Mouse (Mus musculus) ES-CJ7 (cell line): ENCODE measurements at regions not wholly inside any gene's neighbourhood (a gene's known extent, or its start where the extent isn't known, plus 50 kb on each side); places are given as distances from the start of the nearest gene placed in this dataset.

Experiments used
- DNase-seq: peaks from one replicate; pipeline ENCODE4 v3.0.0; 2011; ENCODE audit warnings: low read depth, low spot score

DNA sequence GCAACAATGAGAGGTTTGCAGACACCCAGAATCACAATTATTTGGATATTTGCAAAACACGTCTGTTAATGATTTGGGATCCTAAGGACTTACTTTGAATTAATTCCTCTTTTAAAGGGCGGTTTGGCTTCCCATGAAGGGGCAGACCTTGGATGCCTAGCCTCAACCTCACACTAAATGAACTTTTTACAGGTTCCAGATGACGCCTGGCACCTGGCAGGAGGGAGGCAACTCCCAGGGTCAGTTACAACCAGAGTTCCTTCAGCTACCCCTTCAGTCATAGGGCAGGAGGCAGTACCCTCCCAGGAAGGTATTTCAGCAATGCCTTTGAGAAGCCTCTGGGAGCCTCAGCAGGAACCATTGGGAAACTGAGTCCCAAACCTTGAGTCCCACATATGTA is 57.9 kb upstream of the Stx18 start:
- DNase-seq, result no peak

DNA sequence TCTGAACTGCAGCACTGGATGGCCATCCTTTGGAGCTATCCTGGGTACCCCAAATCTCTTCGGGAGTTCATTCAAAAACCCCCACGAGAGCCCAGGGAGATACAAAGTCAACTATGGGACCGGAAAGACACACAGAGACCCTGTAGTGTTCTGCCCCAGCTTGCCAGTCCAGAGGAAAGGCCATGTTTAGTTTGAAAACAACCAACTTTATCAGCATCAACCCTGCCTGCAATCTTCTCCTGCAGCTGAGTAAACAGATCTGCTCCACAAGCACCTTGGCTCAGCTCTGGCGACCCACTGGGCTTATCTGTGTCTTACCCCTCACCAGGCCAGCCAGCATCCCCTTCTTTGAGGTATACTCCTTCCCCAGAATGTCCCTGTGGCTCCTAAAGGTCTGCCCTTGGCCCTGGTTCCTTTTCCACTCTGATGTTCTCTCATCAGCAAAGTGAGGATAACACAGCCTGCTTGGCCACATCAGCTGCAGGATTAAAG is 61.6 kb upstream of the Stx18 start:
- DNase-seq, result no peak

DNA sequence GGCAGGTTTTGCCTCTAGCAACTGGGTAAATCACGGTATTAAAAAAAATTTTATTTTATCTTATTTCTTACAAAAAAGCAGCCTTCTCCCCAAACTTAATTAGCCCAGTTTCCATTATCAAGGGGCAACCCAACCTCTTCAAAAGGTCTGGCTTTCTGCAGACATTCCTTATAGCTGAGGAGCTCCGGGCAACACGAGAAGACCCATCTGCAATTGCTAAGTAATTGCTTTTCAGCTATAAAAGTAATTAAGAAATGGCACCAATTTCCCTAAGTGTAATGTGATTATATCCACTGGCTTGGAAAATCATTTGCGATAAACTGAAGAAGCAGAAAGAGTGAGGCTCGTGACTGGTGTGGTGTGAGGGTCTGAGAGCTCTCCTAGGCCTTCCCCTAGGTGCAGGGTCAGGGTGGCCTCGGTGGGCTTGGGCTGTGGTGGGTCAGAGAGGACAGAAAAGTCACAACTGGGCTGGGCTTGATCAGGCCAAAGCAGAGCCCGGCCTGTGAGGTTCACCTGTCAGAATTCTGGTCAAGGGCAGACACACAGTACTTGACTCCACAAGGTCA is 65.5 kb upstream of the Stx18 start:
- DNase-seq, result no peak

DNA sequence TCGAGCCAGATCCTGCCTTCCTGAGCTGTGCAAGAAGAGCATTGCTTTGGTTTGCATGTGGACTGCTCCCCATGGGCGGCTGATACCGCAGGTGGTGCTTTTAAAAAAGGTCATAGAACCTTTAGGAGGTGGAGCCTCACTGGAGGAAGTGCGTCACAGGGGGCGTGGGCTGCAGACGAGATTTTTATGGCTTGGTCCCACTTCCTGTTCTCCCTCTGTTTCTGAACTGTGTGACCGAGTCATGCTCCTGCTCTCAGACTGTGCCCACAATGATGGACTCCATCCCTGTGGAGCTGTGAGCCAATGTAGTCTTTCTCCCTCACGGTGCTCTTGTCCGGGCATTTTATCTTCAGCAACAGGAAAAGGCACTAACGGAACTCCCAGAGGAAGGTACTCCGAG is 66.8 kb upstream of the Stx18 start:
- peak; percentile 12 for DNase-seq

DNA sequence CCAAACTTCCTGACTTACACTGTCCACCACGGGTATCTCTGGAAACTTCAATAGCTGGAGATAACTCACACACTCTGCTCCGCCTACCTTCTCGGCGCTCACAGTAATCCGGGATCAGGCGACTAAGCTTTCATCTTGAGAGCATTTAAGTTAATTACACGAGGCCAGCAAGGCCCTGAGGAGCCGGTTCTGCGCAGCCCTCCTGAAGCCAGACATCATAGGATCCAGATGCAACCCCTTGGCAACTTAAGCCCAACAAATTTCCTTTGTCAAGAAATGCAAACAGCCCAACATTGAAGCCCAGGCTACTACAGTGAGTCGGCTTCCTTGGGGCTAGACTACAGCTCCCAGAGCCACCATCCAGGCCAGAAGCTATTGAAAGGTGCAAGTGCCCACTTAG is 69.9 kb upstream of the Stx18 start:
- no peak for DNase-seq

DNA sequence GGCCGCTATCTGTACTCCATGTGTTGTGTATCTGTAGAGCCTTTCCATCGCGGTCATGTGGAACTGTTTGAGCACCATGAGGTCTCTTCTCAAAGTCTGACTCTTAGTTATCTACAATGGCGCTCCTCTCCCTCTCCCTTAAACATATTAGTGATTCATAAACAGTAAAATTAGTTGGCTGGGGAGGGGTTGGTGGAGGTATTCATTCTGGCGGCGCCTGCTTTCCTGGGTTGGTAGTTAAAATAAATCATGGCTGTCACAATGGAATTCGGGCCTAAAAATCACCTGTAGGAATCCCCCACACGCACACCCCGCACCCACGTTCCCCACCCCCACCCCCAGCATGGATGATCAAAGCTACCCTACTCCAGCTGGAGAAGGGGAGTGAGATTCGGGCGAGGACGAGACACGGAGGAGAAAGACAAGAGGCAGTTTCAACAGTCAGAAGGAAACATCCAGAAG is 70.6 kb upstream of the Stx18 start:
- DNase-seq, result no peak

DNA sequence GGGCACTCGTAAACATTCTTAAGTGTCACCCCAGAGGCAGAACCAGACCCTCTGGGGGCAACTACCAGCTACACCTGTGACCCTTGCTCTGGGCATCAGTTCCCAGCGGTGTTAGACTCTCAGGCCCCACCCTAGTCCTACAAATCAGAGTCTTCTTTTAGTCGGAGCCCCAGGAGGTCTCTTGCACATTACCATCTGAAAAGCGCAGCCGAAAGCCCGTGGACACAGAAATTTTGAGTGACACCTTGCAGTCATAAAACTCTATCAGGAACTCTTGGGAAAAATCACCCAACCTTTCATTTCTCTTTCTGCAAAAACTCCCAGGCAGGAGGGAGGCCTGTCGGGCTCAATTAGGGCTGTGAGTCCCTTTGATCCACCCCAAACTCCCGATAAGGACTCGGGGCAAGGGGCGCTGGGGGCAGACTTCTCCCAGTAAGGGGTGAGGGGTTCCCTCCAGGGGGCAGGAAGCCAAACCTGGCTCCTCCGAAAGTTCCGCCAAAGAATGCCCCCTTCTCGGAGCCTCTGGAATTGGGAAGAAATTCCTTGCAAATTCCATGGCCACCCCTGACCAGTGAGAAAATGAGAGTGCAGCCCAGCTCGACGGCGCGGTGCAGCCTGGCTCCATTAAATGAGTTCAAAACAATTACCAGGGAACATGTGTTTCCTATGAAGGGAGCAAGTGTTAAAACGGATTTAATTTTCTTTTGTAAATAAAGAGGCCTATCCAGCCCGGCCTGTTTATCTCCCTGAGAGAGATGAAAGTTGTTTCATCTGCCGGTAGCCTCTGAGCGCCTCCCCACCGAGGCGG is 71.2 kb upstream of the Stx18 start:
- peak; percentile 70 for DNase-seq

DNA sequence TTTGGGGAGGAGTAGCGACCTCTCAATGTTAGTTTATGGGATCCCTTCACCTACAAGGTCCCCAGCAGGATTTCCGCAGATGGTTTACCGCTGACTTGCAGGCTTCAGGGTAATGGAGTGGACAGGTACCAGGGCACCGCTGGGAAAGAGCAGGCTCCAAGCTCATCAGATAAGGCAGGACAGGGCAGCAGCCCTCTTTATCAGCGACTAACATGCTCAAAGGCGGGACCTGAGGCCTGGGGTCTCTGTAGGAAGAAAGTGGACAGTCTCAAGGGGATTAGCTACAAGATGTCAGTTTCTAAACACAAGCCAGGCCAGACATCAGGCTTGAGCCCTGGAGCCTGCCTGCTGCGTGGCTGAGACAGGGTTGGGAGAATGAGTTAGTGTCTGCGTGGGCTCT is 74.9 kb upstream of the Stx18 start:
- no peak for DNase-seq

DNA sequence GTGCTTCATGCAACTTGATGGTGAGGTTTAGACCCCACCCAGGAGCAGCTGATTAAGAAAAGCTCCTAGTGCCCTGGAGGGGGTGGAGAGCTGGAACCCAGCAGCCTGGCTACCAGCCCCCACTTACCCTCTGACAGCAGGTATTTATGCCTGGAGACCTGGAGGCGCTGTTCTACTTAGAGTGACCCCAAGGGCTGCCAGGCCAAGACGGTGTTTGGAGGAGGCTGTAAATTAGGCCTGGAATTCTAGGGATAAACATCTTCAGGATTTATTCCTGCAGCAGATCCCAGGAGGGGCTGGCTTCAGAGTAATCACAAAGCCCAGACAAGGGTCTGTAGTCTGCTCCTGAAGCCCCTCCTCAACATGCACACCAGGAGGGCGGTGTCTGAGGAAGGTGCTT is 76.0 kb upstream of the Stx18 start:
- peak; percentile 15 for DNase-seq

DNA sequence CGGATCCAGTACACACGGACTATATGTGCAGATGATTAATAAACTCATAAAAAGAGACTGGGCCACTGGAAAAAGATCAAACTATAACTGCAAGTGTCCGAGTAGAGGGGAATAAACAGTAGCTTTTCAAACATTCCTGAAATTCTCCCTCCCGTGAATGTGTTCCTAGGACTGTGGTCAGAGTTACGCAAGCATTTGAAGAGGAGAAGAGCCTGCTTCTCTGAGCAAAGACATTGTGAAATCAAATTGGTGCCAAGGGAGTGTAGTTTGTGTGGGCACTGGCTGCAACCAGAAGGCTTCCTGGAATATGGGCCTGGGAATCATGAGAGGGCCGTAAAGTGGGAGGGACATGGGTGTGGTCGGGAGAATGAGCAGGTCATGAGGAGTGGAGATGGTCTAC is 78.3 kb upstream of the Stx18 start:
- DNase-seq, result no peak

DNA sequence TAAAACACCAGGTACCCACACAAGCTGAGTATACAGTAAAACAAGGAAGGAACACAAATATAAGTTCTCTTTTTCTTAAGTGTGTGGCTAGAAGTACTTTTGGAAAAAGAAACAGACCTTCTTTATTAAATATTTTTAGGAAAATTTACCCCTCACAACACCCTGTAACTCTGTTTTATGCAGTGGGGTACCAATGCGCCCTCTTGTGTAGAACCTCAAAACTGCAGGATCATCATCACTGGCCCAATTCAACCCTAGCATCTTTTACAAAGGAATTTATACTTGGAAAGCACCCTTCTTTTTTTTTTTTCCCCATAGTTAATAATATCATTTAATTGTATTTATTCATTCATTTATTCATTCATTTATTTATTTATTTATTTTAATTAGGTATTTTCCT is 86.4 kb upstream of the Stx18 start:
- DNase-seq, result no peak

DNA sequence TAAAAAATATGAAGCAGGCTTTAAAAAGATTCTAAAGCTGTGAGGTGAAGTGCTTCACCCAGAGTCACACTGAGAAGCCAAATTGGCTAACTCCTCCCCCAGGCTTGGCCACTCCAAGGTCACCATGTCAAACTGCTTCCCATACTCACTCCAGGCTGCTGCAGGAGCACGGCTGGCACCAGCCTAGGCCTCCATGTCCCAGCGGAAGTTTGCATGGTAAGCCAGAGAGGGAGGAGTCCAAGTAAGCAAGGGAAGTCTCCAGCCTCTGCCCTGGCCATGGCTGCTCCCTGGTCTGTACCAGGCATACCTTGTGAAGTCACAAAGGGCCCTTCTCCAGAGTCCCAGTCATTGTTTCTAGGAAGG is 105.8 kb upstream of the Stx18 start:
- DNase-seq, result no peak

DNA sequence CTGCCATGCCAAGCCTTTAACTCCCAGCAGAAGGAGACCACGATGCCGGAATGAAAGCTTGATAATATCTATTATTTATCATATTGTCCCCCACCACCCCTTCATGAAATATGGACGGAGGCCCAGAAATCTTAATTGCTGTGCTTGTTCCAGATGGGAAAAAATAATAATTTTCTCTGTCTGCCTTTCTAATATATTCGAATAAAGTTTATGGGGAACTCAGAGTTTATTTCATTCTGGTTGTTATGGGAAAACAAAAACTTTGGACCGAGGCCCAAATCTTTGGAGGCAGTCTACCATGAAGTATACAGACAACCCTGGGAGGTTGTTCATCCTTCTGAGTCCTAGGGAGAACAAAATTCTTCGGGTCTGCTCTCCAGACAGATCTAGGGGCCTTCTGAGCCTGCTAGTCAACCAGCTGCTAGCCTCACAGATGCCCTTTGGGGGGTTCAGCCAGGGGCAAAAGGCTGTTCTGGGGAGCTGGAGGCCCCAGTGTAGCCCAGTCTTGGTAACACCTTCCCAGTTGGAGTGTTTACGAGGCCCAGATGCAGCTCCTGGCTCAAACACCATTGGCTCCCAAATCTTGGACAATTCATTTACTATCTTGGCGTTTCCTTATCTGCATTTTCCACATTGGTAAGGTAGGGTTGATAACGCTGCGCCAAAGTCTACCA is 106.3 kb upstream of the Stx18 start:
- DNase-seq, result no peak

DNA sequence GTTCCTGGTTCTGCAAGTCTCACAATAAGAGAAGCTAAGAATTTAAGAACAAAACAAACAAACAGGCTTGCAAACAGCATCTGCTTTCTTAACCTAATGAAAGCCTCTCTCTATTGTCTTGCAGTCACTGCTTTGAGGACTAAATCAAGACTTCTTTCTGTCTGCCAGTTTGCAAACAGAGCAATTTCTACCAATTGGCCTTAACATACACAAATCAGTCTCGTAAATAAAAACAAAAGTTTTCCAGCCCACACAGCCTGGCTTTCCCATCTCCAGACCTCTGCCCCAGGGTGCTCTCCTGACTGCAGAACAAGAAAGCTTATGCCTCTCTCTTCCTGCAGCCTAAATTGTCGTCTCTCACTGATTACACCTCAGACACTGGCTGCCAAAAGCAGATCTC is 96.1 kb upstream of the Msx1 start:
- DNase-seq, result peak; percentile 28

DNA sequence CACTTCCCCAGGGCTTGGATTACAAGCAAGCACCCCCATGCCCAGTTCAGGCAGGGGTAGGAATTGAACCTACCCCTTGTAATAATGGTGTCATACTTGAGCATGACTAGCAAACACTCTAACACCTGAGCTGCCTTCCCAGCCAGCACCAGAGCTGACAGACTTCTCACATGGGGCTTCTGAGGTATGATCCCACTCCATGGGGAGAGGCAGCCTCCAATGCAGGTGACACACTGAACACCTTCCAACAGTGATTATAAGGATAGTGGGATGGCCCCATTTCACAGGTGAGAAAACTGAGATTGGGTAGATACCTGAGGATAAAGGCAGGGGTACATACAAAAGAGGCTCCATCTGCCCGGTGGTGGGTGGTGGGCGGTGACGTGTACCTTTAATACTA is 94.7 kb upstream of the Msx1 start:
- DNase-seq, result no peak

DNA sequence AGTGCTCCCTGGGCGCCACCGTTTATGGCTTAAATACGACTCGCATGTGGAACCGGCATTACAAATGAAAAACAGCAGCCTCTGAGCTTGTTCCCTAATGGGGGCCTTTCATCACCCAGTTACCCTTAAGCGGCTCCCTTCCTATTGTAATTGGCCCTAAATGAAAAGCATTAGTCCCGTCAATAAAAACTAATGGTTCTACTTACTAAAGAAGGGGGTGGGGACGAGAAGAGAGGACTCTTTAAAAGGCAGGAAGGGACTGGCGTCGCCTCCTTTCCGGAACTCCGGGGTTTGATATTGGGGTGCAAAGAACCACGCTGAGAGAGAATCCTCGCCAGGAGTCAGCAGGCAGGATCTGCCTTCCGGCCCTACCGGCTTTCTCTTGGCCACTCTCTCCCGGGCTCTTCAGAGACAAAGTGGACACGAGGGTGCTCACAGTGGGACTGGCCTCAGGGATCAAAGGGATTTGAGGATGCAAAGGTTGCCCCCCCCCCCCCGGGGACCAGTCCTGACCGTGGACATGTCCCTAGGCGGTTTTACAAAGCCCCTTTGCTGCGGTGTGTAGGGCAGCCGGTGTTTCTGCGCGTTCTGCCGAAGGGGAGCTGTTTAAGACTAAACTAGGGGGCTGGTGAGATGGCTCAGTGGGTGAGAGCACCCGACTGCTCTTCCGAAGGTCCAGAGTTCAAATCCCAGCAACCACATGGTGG is 93.8 kb upstream of the Msx1 start:
- DNase-seq, result no peak

DNA sequence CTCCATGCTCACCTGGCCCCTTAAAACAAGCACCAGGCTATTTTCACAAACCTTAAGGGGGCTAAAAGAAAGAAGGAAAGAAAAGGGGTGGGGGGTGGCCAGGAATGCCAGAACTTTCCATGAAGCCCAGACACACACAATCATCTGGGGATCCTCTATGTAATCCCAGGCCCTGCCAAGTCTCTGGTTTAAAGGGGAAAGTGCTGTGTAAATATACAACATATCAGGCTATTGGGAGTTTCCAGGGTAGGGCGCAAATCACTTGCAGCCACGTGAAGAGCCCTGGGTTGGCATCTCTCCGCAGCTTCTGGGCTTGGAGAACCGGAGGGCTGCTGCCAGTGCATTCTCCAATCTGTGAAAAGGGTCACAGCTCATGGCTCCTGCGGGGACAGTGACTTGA is 92.8 kb upstream of the Msx1 start:
- no peak for DNase-seq

DNA sequence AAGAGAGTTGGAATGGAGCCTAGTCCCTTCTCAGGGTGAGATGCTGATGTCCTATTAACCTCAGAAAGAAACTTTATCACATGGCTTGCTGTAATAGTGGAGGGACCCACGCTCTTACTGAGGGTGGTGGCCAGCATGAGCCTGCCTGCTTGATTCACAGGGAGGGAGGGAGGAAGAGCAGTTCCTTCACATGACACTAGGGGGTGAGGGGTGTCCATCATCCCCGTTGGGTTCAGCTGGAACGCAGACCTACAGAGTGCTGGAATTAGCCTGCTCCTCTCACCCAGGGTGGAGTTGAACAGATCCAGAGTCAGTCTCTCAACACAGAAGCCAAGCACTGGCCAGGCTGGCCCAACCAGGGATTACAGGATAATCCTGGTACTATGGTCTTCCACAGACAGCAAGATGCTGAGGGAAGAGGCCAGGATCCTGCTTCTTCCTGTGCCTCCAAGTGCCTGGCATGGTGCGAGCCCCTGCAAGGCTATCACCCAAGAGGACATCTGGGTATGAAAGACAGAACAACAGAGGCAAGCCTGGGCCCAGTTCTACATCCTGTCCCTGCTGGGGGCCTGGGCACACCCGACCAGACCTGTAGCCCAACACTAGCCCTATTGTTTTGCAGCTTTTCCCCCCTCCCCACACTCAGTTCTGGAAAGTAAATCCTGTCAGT is 80.4 kb upstream of the Msx1 start:
- DNase-seq, result peak; percentile 52

DNA sequence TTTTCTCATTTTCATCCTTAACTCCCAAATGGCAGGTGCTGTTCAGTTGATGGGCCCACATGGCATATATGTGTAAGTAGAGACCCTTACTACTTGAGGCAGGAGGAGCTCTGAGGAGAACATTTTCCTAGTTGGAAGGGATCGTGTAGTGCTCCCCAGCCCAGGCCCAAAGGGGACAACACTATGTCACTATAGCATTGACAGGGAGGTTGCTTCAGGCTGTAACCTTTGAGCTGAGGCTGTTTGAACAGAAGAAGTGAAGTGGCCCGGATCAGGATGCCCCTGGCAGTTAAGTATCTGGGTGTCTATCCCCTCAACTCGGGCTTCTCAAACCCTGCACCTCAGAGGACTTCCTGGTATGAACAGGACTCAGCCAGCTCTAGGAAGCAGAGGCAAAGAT is 79.5 kb upstream of the Msx1 start:
- no peak for DNase-seq

DNA sequence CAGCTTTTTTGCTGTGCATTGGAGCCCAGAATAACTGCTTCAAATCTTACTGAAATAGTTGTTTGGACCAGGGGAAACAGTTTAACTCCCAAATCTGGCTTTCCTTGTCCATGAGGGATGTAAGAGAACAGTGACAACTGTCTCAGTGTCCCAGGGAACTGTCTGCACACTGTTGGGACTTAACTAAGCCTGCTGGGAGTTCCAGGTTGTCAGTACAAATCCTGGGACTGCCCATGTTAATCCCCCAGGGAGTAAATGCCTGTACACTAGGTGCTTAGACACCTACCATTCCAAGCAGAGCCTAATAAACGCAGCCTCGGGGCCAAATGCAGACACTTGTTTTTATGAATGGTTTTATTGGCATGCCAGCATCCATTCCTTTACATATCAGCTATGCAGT is 78.4 kb upstream of the Msx1 start:
- no peak for DNase-seq

DNA sequence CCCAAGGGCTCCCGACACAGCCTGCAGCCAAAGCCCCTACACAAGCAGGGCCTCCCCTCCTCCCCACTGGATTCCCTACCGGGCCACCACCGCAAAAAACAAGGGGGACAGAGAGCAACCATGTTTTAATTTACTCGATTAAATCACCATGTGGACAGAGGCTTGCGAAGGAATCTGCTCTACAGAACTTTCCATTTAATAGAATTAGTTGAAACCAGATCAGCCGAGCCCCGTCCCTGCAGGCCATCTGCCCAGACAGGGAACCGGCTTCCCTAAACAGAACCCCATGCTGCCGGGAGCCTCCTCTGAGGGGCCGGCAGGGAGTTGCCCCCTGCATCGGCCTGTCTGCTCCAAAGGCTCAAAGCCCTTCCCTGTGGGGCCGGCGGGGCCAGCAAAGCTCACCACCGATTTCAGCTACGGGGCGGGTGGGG is 77.5 kb upstream of the Msx1 start:
- no peak for DNase-seq
